Mouse (Mus musculus) c-Kit-positive CD71-negative TER-119-negative erythroid progenitor cells, embryonic 14.5 days (primary cell): ENCODE data around the gene Gm266.
"Not testable (repeated sequence)": the region's sequence is repeated elsewhere in the genome, so short reads cannot be mapped to it uniquely, and the experiment has no call there.

ENCODE experiments used
- DNase-seq: peaks from one replicate; pipeline ENCODE4 v3.0.0-alpha.2; 2013; ENCODE audit warnings: low read depth

Gene Gm266

GRCm38 (mm10) chr12:111485652-111486306, at the start of gene Gm266:
Gm266 (minus strand) TSS chr12:111485823.
- DNase-seq: no peak

GRCm38 (mm10) chr12:111535281-111535680, 49.7 kb upstream of the Gm266 start:
- no peak for DNase-seq

- no peak for DNase-seq
These were observed 47.6 kb upstream of the Gm266 start for GRCm38 (mm10) chr12:111533096-111533794.

GRCm38 (mm10) chr12:111529192-111529591, 43.6 kb upstream of the Gm266 start:
- no peak for DNase-seq

GRCm38 (mm10) chr12:111527643-111528281, 42.1 kb upstream of the Gm266 start:
- no peak for DNase-seq

GRCm38 (mm10) chr12:111524883-111525282, 39.3 kb upstream of the Gm266 start:
- no peak for DNase-seq

GRCm38 (mm10) chr12:111524469-111524868, 38.8 kb upstream of the Gm266 start:
- no peak for DNase-seq

GRCm38 (mm10) chr12:111520994-111521393, 35.4 kb upstream of the Gm266 start:
- no peak for DNase-seq

- no peak for DNase-seq
These were observed 34.2 kb upstream of the Gm266 start for GRCm38 (mm10) chr12:111519821-111520220.

GRCm38 (mm10) chr12:111518391-111518790, 32.8 kb upstream of the Gm266 start:
- DNase-seq: no peak

GRCm38 (mm10) chr12:111517901-111518300, 32.3 kb upstream of the Gm266 start:
- no peak for DNase-seq

- DNase-seq: no peak
These were observed 31.2 kb upstream of the Gm266 start for GRCm38 (mm10) chr12:111516826-111517225.

GRCm38 (mm10) chr12:111515920-111516319, 30.3 kb upstream of the Gm266 start:
- no peak for DNase-seq

GRCm38 (mm10) chr12:111514874-111515649, 29.4 kb upstream of the Gm266 start:
- no peak for DNase-seq

GRCm38 (mm10) chr12:111514231-111514792, 28.7 kb upstream of the Gm266 start:
- no peak for DNase-seq

- no peak for DNase-seq
These were observed 28.1 kb upstream of the Gm266 start for GRCm38 (mm10) chr12:111513673-111514072.

GRCm38 (mm10) chr12:111512572-111513063, 27.0 kb upstream of the Gm266 start:
- DNase-seq: no peak

- not testable (repeated sequence) for DNase-seq
These were observed 22.8 kb upstream of the Gm266 start for GRCm38 (mm10) chr12:111508438-111508837.

- no peak for DNase-seq
These were observed 22.3 kb upstream of the Gm266 start for GRCm38 (mm10) chr12:111507962-111508361.

GRCm38 (mm10) chr12:111507001-111507400, 21.4 kb upstream of the Gm266 start:
- no peak for DNase-seq

GRCm38 (mm10) chr12:111504904-111505303, 19.3 kb upstream of the Gm266 start:
- DNase-seq: peak; percentile 68

- DNase-seq: no peak
These were observed 17.9 kb upstream of the Gm266 start for GRCm38 (mm10) chr12:111503571-111503970.
